Mouse (Mus musculus) adrenal gland, postnatal 4 days (tissue): ENCODE data around the gene Dgcr6. TPM values are rescaled to one million over a fixed set of nuclear protein-coding genes. Genes with fewer than 3 reads are reported as not detected.

Source experiments
- DNase-seq, 2 experiments: peaks; one replicate each; pipeline ENCODE4 v3.0.0; 2021 to 2022; ENCODE audit warnings: low spot score in 2 of 2, mixed read lengths in 2 of 2
- total RNA-seq, 2 experiments: library from RNA; stranded (reverse); gene quantifications; 2 replicates each; pipeline ENCODE4 v1.2.3; 2021

Gene Dgcr6
- total RNA-seq, 2 experiments from 2014 or later: 52.6 to 57.4 TPM

DNA sequence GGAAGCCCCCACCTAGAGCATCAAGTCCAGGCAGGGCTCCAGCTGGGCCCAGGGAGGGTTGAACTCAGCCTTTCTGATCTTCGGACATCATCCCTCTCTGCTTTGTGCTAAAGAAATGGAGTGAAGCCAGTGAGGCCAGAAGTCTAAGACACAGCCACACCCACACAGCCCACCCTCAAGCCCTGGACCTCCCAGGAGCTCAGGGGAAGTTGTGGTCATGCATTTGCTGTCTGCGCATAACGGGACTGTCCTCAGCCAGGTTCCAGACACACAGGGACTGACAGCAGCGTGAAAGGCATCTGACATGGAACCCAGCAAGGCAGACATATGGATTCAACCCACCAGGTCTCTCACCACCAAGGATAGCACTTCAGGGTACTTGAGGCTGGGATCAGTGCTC lies 63.8 kb downstream of the Dgcr6 start:
- DNase-seq: no peak

- DNase-seq: no peak
Measured at GRCm38 (mm10) chr16:18118285-18118684, 65.6 kb downstream of the Dgcr6 start.

- no peak for DNase-seq
Measured at GRCm38 (mm10) chr16:18119031-18119730, 66.5 kb downstream of the Dgcr6 start.

Other genes starting within 250 kb of the Dgcr6 start
- under 1 TPM in 1 of 2 experiments, not detected in 1; 0.62 TPM for gene B830017H08Rik, start 219.7 kb upstream of the Dgcr6 start, total RNA-seq
- 1 to 10 TPM; 2.9 to 8.8 TPM for gene Car15, start 214.5 kb upstream of the Dgcr6 start, total RNA-seq
- gene Gm20518, start 161.2 kb upstream of the Dgcr6 start, total RNA-seq: under 1 TPM; 0.20 to 0.45 TPM
- gene Tssk1, start 158.6 kb upstream of the Dgcr6 start, total RNA-seq: under 1 TPM in 1 of 2 experiments, not detected in 1; 0.14 TPM
- gene Dgcr2, start 154.3 kb upstream of the Dgcr6 start, total RNA-seq: 10 to 100 TPM; 81.6 to 84.4 TPM
- gene Tssk2, start 154.2 kb upstream of the Dgcr6 start, total RNA-seq: not detected
- 10 to 100 TPM; 33.0 to 33.6 TPM for gene Ess2, start 141.5 kb upstream of the Dgcr6 start, total RNA-seq
- not detected for gene Gsc2, start 137.8 kb upstream of the Dgcr6 start, total RNA-seq
- gene Slc25a1, start 124.6 kb upstream of the Dgcr6 start, total RNA-seq: 10 to 100 TPM; 98.4 to 98.6 TPM
- gene Vpreb2, start 72.4 kb upstream of the Dgcr6 start, total RNA-seq: not detected
- 10 to 100 TPM; 13.8 to 19.0 TPM for gene Prodh, start 37.3 kb downstream of the Dgcr6 start, total RNA-seq
- gene Rtn4r, start 74.8 kb downstream of the Dgcr6 start, total RNA-seq: under 1 TPM; 0.98 to 0.99 TPM
- gene Ccdc188, start 165.0 kb downstream of the Dgcr6 start, total RNA-seq: not detected
- 10 to 100 TPM; 26.7 to 27.0 TPM for gene Zdhhc8, start 182.3 kb downstream of the Dgcr6 start, total RNA-seq
- 10 to 100 TPM; 55.7 to 58.8 TPM for gene Trmt2a, start 195.8 kb downstream of the Dgcr6 start, total RNA-seq
- gene Ranbp1, start 195.9 kb downstream of the Dgcr6 start, total RNA-seq: 100 to 1,000 TPM; 167 to 187 TPM
- not detected for gene Gm49776, start 205.5 kb downstream of the Dgcr6 start, total RNA-seq
- gene Dgcr8, start 236.4 kb downstream of the Dgcr6 start, total RNA-seq: 10 to 100 TPM; 49.7 to 58.4 TPM